Comparison of ENCODE assay signal across 8 mouse cellular contexts in the genomic region with DNA sequence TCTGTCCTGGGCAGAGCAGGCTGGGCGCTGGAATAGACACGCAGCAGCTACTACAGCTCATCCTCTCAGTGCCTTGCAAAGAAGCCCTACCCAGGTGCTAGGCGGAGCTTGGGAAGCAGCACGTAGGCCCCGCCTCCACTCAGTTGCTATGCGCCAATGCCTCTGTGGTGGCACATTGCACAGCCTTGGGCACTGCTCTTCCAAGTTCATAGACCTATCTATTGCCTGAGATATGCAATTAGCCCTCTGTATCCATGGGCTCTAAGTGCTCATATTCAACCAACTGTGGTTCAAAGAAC.
A peak's percentile ranks its signal among the peaks of the same experiment; 100 is the strongest.
DNase-seq lines count a peak whose midpoint lies in the region; ATAC-seq and TF ChIP-seq lines count a peak whose summit lies in the region.

No protein-coding gene starts in this region.

- no peak for TF ChIP-seq CTCF in ES-Bruce4 (IDR thresholded peaks at IDR 0.05; ENCODE audit: low read depth, low read length)
- no peak for TF ChIP-seq CTCF in stomach, postnatal 0 days (IDR thresholded peaks at IDR 0.05; ENCODE audit: low read depth)

- peak overlapping the region; percentile 9; the same call in 1 of the 2 replicates for H3K27ac ChIP-seq in hindbrain, embryonic 10.5 days
- no peak overlapping the region for H3K27ac ChIP-seq in hindbrain, embryonic 14.5 days
- no peak overlapping the region for H3K27ac ChIP-seq in ES-Bruce4 (ENCODE audit: insufficient read depth, low read length)
- no peak overlapping the region; the same call in 1 of the 2 replicates for H3K27ac ChIP-seq in limb, embryonic 13.5 days
- H3K27ac ChIP-seq in stomach, postnatal 0 days (replicated peaks), result peak overlapping the region; percentile 92

- intact Hi-C loops in left cerebral cortex, postnatal 10 days (cut with DNase I), result no loop called here

- no peak overlapping the region for H3K4me2 ChIP-seq in hindbrain, embryonic 14.5 days (replicated peaks)
- H3K4me2 ChIP-seq in limb, embryonic 13.5 days (replicated peaks), result peak overlapping the region; percentile 23; the same call in 1 of the 2 replicates
- peak overlapping the region; percentile 25; the same call in 1 of the 2 replicates for H3K4me2 ChIP-seq in stomach, postnatal 0 days (replicated peaks; ENCODE audit: low read depth)

- WGBS in hindbrain, embryonic 10.5 days, result 17% methylated on average over 6 of the region's 6 CpGs
- WGBS in hindbrain, embryonic 14.5 days, result 20% methylated on average over 6 of the region's 6 CpGs
- WGBS in limb, embryonic 13.5 days, result 43% methylated on average over 6 of the region's 6 CpGs
- WGBS in stomach, postnatal 0 days, result 47% methylated on average over 6 of the region's 6 CpGs

- no peaks in the 10 kb centered on the region for H3K36me3 ChIP-seq in hindbrain, embryonic 10.5 days
- H3K36me3 ChIP-seq in hindbrain, embryonic 14.5 days (replicated peaks; ENCODE audit: control insufficient read depth, insufficient read depth), result no peaks in the 10 kb centered on the region
- no peaks in the 10 kb centered on the region for H3K36me3 ChIP-seq in ES-Bruce4 (ENCODE audit: control insufficient read depth, insufficient read depth, low read length, poor library complexity, severe bottlenecking)
- H3K36me3 ChIP-seq in limb, embryonic 13.5 days, result no peaks in the 10 kb centered on the region
- H3K36me3 ChIP-seq in stomach, postnatal 0 days (ENCODE audit: control insufficient read depth, insufficient read depth, low read length), result no peaks in the 10 kb centered on the region

- ATAC-seq in hindbrain, embryonic 14.5 days (ENCODE audit: low FRiP score), result no peak
- no peak for ATAC-seq in limb, embryonic 13.5 days (ENCODE audit: low FRiP score, low read depth)
- ATAC-seq in stomach, postnatal 0 days (ENCODE audit: low FRiP score, low TSS enrichment), result peak; percentile 58

- peaks cover 41% of the 10 kb centered on the region for H3K4me1 ChIP-seq in hindbrain, embryonic 10.5 days (replicated peaks)
- H3K4me1 ChIP-seq in hindbrain, embryonic 14.5 days (replicated peaks; ENCODE audit: control insufficient read depth, insufficient read depth, low read length), result peaks cover 17% of the 10 kb centered on the region
- H3K4me1 ChIP-seq in ES-Bruce4 (ENCODE audit: control insufficient read depth, insufficient read depth, low read length), result no peaks in the 10 kb centered on the region
- H3K4me1 ChIP-seq in limb, embryonic 13.5 days, result peaks cover 70% of the 10 kb centered on the region
- peaks cover 10% of the 10 kb centered on the region; the same call in 1 of the 2 replicates for H3K4me1 ChIP-seq in stomach, postnatal 0 days (replicated peaks; ENCODE audit: control insufficient read depth, insufficient read depth)

- no peak overlapping the region for H3K9ac ChIP-seq in hindbrain, embryonic 14.5 days
- H3K9ac ChIP-seq in ES-Bruce4 (ENCODE audit: low read depth, poor library complexity, severe bottlenecking), result no peak overlapping the region
- H3K9ac ChIP-seq in limb, embryonic 13.5 days, result no peak overlapping the region
- no peak overlapping the region for H3K9ac ChIP-seq in stomach, postnatal 0 days (ENCODE audit: low read length)

- no peak for DNase-seq in hindbrain, embryonic 10.5 days (ENCODE audit: low spot score)
- no peak for DNase-seq in hindbrain, embryonic 14.5 days (ENCODE audit: low spot score)
- peak; percentile 48 for DNase-seq in c-Kit-positive CD71-positive TER-119-positive erythroid progenitor cells, embryonic 14.5 days (ENCODE audit: low spot score)
- peak; percentile 83 for DNase-seq in stomach, postnatal 0 days (ENCODE audit: low spot score)
- DNase-seq in frontal cortex, postnatal 36 days (ENCODE audit: low spot score in 2 of 2), result no peak
- no peak for DNase-seq in left cerebral cortex, postnatal 10 days (ENCODE audit: extremely low spot score in 1 of 2, low spot score in 2 of 2)

- peak; percentile 28 for TF ChIP-seq POLR2A in ES-Bruce4 (IDR thresholded peaks at IDR 0.05; ENCODE audit: insufficient read depth, low read length)

- H3K27me3 ChIP-seq in hindbrain, embryonic 10.5 days (ENCODE audit: insufficient read depth, poor library complexity, severe bottlenecking), result peaks cover 19% of the 10 kb centered on the region; the same call in 1 of the 2 replicates
- H3K27me3 ChIP-seq in hindbrain, embryonic 14.5 days (ENCODE audit: control insufficient read depth, insufficient read depth, low read length), result no peaks in the 10 kb centered on the region
- H3K27me3 ChIP-seq in ES-Bruce4 (ENCODE audit: control insufficient read depth, insufficient read depth, low read length, poor library complexity, severe bottlenecking), result no peaks in the 10 kb centered on the region
- H3K27me3 ChIP-seq in limb, embryonic 13.5 days, result no peaks in the 10 kb centered on the region
- H3K27me3 ChIP-seq in stomach, postnatal 0 days (ENCODE audit: control insufficient read depth, insufficient read depth, low read length), result no peaks in the 10 kb centered on the region

- H3K9me3 ChIP-seq in hindbrain, embryonic 10.5 days, result 0 out of 2 replicates have a peak, but pooled peaks cover 3% of the 10 kb centered on the region
- no peaks in the 10 kb centered on the region for H3K9me3 ChIP-seq in hindbrain, embryonic 14.5 days (ENCODE audit: control insufficient read depth, low read length)
- H3K9me3 ChIP-seq in ES-Bruce4 (replicated peaks; ENCODE audit: control insufficient read depth, insufficient read depth, low read length, poor library complexity, severe bottlenecking), result no peaks in the 10 kb centered on the region
- H3K9me3 ChIP-seq in limb, embryonic 13.5 days, result no peaks in the 10 kb centered on the region
- H3K9me3 ChIP-seq in stomach, postnatal 0 days (ENCODE audit: control insufficient read depth, low read length), result no peaks in the 10 kb centered on the region

- 0 out of 2 replicates have a peak, but pooled peaks have one; percentile 13 for TF ChIP-seq EP300 in ES-Bruce4 (IDR thresholded peaks at IDR 0.05; ENCODE audit: insufficient read depth, low read depth, low read length)
- TF ChIP-seq EP300 in stomach, postnatal 0 days (optimal IDR thresholded peaks at IDR 0.05), result no peak

- H3K4me3 ChIP-seq in hindbrain, embryonic 10.5 days, result no peak overlapping the region
- no peak overlapping the region for H3K4me3 ChIP-seq in hindbrain, embryonic 14.5 days (replicated peaks; ENCODE audit: low read length)
- peak overlapping the region; percentile 68 for H3K4me3 ChIP-seq in ES-Bruce4 (ENCODE audit: low read depth, low read length)
- H3K4me3 ChIP-seq in limb, embryonic 13.5 days, result no peak overlapping the region
- no peak overlapping the region for H3K4me3 ChIP-seq in stomach, postnatal 0 days (ENCODE audit: low read depth, low read length)

Comparison
In these comparisons a context has a peak if more than half of its experiments do, and no peak if none do; other contexts are left out.
1. H3K27ac ChIP-seq: peak in hindbrain, embryonic 10.5 days (single experiment) and stomach, postnatal 0 days (single experiment); none in hindbrain, embryonic 14.5 days (single experiment), ES-Bruce4 (single experiment) and limb, embryonic 13.5 days (single experiment).
2. DNase-seq: peak in c-Kit-positive CD71-positive TER-119-positive erythroid progenitor cells, embryonic 14.5 days (single experiment) and stomach, postnatal 0 days (single experiment); none in hindbrain, embryonic 10.5 days (single experiment), hindbrain, embryonic 14.5 days (single experiment), frontal cortex, postnatal 36 days (0 of 2) and left cerebral cortex, postnatal 10 days (0 of 2).